Mouse (Mus musculus): ENCODE measurements at regions not wholly inside any gene's neighbourhood (a gene's known extent, or its start where the extent isn't known, plus 50 kb on each side); places are given as distances from the start of the nearest gene placed in this dataset.
"Not testable (repeated sequence)": the region's sequence is repeated elsewhere in the genome, so short reads cannot be mapped to it uniquely, and the experiment has no call there.

DNA sequence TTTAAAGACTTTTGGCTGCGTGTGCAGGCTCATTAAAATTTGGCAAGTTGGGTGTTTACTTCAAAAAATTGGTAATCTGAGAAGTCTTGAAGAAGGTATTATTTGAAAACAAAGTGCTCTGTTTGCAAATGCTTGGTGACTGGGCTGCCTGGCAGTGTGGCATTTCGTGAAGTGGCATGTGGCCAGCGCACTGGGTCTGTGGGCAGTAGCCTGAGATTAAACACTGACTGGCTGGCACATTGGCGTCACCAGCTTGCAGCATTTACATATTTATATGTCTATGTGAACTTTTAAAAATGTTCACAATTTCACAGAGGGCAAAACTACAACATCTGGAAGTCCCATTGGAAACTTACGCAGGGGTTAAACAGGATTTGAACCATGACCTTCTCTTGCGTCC is 261.3 kb downstream of the Trib2 start:
- no peak for DNase-seq

DNA sequence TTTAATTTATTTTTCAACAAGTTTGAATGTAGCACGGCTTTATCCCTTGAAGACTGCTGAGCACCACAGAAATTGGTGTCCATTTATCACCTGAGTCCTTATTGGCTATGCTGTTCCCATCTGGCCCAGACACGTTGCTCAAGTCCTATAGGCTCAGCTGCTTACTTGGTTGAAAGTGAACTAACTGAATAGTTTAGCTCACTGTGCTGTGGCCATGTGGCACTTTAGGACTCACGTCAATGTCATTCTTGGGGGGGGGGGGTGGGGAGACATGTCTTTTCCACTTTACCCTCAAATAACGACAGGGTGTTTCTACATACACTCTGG is 263.1 kb downstream of the Trib2 start:
- no peak for DNase-seq

DNA sequence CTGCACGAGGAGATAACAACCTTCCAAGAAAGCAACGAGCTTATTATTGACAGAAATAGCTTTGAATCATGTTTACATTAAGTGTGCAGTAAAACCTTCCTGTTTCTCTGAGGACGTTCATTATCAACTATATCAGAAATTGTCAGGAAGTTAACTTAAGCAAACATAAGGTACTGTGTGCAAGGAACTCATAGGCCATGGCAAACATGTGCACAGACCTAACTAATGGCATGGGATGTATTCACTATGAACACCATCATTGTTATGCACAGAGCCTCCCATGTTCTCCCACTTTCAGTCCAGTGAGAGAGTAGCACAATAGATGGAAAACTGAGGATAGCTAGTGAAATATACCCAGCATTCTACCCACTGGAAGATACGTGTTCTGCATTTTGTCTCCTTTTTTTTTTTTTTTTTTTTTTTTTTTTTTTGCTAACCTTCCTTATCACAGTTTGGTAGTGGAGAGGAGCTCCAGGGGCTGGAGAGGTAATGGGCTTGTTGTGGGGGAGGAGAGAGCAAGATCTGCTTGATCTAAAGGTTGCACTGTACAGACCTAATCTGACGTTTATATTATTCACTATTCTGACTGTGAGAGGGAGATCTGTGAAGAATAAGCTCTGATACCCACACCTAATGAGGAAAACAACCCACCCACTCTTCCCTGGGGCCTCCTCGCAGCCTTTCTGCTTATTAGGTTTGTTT is 263.6 kb downstream of the Trib2 start:
- no peak for DNase-seq

DNA sequence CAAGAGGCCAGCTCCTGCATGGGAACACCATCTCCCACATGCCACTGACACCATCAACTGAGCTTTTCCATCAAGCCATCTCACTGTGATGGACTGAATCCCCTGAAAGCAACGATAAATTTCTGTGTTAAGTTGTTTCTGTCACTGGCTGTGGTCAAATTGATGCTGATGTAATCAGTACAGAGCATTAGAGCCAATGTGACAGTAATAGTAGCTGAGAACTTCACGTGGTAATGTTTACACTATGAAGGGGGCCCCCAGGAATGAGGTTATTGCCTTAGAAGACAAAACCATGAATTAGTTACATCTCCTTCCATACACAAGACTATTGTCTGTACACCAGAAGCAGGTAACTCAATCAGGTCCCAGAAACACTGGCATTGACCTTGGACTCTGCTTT is 264.5 kb downstream of the Trib2 start:
- DNase-seq = no peak

DNA sequence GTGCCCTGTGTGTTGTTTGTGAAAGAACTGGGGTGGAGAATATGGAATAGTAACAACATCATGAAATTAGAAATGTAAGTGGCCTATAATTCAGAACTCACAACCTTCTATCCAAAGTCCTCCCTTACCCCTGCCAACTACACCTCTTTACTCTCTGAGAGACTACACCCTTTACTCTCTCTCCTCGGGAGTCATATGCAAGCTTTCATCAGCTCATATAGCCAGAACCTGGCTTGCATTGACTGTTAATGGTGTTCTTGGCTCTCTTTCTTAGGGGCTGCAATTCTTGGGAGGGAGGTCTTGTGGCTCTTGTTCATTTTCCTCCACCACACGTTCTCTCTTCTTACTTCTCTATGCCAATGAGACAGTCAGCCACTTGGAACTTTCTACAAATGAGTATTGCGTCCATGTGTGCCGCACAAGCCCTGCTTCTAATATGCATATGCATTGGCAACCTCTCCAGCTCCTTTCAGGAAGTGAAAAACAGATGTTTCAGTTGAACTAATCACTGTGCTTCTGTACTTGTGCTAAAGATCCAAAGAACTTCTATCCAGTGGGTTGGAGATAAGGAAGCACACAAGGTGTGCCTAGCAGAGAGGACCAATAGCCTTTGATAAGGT is 265.3 kb downstream of the Trib2 start:
- DNase-seq = no peak

DNA sequence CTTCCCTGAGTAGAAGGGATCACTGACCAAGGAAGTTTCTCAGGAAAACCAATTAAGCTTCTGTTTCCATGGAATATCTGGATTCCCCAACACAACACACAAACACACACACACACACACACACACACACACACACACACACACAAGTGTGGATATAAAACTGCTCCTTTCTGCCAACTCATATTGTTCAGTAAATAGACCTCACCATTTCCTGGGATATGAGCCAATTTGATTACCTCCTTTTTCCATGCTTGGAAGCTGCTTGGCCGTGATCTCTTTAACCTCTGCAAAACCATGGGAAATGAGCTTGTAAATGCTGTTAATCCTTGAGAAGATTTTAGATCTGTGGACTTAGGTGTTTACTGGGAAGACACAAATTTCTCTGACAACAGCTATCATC is 272.4 kb downstream of the Trib2 start:
- DNase-seq = no peak

DNA sequence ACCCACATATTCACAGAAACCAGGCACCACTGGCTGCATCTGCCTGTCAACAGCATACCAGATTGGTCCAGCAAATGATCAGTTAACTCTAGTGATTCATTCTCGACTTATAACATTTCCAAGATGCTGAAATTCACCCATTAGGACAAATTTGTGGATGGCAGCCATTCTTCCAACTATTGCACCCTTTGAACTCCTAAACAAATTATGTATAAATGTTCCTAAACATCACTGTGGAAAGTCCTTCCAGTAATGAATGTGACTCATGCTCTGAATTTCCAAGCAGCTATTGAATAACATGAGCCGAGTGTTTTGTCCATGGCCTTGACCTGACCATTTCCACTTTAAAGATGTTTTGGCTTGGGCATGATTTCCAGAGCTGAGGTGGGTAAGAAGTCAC is 274.2 kb downstream of the Trib2 start:
- DNase-seq = no peak

DNA sequence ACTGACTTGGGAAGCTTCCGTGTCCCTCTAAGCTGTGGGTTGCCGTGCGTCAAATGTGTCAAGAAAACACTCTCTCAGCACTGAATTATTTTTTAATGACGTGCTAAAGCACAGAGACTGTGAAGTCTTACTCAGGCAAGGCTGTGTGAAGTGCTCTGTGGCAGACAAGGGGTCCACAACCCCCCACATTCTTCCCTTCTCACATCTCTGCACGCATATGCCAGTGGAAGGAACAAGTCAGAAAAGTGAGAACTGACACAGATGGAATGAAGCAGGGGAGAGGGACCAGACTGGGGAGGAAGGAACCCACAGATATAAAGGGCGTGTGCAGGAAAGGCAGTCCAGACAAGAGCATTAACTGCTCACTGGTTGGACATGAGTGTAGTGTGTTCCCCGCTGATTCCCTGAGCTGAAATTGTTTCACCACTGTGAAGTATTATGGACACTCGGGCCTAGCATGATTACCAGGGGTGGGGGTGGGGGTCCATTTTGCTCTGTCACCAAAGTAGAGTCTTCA is 279.8 kb downstream of the Trib2 start:
- DNase-seq = no peak

DNA sequence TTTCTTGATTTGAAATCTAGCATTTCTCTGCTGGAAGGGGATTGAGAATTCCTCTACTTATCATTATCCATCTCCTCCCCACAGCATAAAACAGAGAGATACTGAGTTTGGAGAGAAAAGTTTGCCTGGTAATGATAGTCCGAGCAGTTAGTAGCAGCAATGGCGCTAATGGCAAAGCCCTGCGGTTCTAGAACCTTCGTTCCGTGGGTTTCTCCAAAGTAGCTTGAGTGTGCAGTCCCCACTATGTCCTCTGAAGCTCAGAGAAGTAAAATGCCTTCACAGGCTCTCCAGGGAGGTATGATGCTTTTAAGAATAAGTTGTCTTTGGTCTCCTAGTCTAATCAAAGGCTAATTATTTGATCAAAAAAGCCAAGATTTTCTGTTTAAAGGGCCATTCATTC is 280.5 kb downstream of the Trib2 start:
- DNase-seq = no peak

DNA sequence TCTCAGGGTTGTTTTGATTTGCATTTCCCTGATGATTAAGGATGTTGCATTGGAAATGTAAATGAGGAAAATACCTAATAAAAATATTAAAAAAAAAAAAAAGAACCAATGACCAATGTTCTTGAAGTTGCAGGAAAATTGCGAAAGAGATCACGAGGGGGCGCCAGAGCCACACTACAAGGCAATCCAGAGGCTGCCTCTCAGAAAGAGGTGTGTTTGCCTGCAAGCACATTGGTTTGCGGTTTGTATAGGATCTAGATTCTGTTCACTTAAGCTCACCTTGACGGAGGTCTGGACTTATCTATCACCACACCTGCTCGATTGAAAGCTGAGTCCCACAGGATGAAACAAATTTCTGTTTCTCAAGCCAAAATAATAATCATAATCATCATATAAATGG is 280.9 kb downstream of the Trib2 start:
- DNase-seq = peak; percentile 83

DNA sequence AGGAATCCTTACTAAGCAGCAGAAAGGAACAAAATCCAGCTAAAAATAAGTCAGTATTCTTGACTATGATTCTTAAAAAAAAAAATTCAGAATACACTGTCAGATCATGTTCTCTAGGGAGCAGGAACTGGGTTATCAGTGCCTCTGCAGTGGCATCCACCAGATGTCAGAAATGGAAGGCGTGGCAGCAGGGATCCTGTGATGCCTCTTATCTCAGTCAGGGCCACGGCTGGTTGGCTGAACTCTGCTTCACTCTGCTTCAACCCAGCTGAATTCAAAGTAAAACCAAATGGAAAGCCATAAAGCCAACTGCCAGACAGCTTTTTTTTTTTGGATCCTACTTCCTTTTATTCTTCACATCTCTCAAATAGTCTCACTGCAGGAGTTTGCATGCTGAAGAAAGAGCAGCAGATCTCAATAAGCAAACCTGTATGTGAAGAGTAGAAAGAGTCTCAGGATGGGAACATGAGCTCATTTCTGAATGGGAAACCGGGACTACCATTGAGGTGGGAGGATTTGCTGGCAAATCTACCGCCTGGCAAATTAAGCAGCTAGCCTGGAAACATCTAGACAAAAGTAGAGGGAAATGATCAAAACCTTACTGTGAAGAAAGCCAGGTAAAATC is 295.8 kb downstream of the Trib2 start:
- DNase-seq = no peak

DNA sequence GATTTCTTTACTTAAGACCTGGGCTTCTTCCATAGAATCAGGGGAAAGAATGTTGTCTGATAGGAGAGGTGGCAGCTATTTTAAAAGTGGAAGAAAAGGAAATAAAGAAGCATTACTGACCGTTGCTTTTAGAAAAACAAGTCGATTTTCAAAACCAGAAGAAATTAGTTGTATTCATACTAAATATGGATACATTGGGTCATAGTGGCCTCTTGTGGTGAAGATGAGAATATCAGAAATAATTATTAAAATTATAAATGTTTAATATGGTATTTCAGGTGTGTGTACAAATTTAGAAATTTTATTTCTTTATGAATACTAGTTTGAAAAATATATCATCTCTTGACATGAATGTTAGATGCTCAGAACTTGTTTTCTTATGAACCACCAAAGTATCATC is 304.7 kb downstream of the Trib2 start:
- DNase-seq = no peak

DNA sequence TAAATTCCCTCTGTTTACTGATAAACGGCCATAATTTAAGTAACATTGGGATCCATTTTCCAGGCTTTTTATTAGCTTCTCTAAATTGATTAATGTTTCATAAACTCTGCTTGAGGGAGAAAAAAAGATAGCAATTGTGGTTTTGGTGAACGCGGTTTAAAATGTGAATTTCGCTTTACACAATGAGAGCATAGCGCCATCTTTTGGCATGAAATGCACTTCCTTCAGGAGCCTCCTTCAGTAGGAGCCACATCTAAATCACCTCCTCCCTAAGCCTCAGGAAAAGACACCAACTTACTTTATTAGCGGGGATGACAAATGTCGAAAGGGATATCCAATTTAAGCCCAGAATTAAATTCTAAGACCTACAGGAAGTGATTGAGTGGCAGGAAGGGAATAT is 309.1 kb downstream of the Trib2 start:
- no peak for DNase-seq

DNA sequence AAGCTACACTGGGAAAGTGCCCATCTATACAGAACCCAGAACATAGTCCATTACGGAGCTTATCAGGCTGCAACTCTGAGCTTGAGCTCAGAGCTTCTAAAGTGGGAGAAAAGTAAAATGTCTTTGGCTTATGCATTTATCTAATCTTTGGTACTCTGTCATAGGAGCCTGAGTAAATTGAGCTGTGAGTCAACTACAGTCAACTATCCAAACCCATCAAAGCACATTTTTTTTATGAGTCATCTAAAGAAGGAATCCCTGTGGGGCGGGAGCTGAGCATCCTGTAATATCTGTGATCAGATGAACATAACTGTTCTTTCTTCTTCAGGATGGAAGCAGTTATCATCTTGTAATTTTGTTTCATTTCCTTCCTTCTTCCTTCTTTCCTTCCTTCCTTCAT is 323.1 kb downstream of the Trib2 start:
- no peak for DNase-seq

DNA sequence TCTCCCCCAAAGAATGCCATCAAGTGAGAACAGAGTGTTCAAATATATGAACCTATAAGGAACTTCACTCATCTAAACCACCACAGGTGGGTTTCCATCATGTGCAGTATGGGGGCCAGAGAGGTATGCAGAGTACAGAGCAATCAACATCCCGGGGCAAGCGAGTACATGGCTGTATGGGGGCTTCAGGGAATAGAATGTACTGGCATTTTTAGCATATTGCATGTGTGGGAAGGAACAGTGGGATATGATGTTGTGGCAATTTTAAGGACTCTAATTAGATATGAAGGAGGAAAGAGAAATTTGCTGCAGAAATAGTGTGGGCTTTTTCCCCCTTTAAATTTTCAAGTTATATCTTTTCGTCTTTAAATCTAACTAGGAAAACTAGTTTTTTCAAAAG is 344.0 kb downstream of the Trib2 start:
- DNase-seq = no peak

DNA sequence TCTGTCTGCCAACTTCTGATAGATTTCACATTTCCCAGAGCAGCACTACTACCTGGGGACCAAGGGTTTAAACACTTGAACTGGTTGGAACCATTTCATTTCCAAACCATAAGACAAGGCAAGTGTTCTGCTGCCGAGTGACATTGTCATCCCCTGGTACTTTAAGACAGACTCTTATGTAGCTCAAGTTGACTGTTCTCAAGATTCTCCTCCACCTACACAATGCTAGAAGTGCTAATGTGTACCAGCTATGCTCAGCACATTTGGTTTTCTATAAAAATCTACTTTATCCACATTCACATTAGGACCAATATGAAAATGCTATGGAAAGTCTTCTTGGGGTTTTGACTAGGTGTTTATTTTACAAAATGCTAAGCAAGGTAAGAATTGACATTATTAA is 357.3 kb downstream of the Trib2 start:
- DNase-seq = no peak

DNA sequence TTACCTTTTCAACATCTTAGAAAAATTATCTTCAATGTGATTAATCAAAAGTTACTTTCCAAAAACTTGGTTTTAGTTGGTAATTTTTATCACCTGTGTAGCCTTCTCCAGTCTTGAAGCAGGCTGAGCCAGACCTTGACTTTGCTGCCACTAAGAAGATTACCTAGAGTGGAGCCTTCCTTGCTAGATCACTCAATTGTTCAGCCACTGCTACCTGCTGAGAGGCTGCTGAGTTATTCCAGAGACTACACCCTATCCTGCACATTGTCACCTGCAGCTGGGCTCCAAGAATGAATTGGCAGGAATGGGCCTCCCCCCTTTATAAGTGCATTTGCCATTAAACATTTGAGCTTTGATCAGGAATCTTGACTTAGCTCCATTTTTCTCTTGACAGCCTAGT is 360.4 kb downstream of the Trib2 start:
- DNase-seq = not testable (repeated sequence)

DNA sequence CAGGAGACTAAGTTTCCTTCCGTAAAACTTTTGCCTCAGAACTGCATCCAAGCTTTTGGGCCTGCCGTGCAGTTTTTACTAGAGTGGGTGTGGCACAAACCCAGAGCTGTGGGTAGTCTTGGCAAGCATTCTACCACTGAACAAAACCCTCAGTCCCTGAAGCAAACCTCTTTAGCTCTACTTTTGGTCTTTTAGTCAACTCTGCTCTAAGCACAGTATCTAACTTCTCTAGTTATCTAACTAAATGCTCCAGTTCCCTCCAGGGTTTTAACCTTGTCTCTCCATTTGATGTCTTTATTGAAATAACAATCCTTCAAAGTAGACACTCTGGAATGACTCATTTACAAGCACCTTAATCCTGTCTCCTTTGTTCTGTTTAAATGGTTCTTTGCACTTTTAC is 361.0 kb downstream of the Trib2 start:
- DNase-seq = no peak

DNA sequence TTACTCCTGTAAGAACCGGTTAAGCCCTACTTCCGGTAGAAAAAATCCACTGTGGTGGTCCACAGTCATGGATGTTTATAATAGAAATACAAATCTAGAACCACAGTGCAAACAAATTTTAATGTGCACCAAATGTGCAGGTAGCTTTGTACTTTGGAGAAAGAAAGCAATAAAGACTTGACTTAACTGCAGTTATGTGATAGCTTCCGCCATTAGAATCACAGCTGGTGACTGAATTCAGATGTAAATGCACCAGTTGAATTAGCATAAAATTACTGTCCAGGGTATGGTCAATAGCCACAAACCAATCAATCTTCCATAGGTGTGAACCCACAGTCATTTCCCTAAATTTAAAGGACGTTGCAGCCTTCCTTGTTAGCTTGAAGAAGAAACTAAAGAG is 367.2 kb downstream of the Trib2 start:
- DNase-seq = no peak

DNA sequence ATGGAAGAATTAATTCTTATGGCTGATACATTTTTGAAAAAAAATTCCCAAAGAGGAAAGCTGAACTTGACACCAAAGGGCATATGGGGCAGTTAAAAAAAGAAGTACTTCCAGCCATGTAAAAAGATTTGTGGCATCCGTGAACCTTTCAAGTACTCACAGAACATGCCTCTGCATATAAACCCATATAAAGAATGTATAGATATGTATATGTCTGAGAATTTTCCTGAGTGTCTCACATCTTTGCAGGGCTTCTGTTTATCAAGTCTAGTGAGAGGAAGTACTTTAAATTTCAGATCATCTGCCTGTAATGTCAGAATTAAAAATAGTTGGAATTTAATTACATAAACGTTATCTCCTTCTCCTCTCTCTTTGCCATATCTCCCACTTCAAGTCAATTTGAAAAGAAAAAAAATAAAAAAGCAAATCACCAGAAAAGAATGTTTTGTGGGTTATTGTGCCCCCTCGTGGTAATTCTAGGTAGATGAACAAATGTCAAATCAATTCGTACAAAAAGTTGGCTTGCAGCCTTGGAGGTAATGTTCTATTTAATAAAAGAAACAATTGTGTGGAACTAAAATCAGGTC is 400.4 kb downstream of the Trib2 start:
- DNase-seq = no peak

DNA sequence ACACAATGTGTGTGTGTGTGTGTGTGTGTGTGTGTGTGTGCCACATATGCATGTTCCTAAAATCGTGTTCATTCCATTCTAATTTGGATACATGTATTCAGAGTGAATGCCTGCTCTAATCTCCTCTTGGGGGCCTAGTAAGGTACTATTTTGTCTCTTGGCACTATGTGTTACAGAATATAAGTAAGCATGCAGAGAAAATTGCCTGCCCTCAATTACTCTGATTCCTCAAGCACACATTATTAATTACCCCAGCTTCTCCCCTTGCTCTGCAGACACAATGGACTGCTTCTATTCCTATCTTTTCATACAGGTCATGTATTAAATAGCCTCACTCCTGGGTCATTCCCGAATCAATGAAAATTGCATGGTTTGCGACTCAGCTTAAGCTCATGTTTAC is 406.3 kb downstream of the Trib2 start:
- no peak for DNase-seq

DNA sequence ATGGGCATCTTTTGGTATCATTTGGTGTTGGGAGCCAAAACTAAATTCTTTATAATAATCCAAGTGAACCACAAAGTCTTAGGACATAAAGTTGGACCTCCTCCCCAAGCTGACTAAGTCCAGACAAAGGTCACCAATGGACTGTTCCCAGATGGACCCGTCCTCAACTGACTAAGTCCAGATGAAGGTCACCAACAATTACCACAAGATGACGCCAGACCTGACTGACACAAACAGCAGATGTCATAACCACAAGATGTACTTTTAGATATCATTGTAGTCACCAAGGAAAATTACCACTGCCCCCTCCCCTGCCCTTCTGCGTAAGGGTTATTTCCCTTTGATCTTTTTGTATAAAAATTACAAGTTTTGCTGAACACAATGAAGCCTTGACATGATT is 409.1 kb downstream of the Trib2 start:
- not testable (repeated sequence) for DNase-seq

DNA sequence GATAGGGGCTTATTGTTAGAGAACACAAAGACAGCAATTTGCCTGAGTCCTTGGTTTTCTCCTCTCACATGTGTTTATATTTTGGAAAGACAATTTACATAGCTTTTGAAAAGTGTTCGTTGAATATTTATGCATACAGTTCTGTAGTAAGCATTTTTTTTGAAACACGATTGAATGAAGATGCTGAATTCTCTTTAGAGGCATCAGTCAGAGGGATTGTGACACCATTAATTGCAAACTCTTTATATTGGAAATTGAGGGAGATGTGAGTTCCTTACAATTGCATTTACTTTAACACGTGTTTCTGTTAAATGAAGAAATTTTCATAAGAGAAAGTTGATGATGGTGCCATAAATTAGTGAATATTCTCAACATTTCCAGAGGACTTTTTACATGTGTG is 424.1 kb downstream of the Trib2 start:
- DNase-seq = no peak

DNA sequence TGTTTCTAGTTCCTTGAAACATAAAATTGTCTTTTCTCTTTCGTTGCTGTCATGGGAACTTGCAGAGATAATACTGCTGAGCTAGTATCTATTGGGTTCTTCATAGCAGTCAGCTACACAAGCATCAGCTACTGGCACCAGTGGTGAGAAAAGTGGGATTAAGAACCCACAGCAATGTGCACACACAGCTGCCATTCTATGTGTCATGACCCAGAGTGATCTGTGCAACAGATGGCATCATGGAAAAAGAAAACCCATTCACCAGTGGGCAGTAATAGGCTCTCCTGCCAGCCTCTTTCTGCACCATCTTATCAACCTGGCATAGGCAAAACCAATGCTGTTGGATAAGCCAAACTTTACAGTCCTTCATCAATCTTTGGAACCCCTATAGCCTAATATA is 428.1 kb downstream of the Trib2 start:
- no peak for DNase-seq

Measured in thymus, postnatal 14 days (tissue).